Mouse (Mus musculus) gastrocnemius, adult 8-10 months (tissue): ENCODE measurements at regions not wholly inside any gene's neighbourhood (a gene's known extent, or its start where the extent isn't known, plus 50 kb on each side); places are given as distances from the start of the nearest gene placed in this dataset.
A peak's percentile ranks its signal among the peaks of the same experiment; 100 is the strongest.

Source experiments
- DNase-seq, 2 experiments: peaks; one replicate each; pipeline ENCODE4 v3.0.0; 2022; ENCODE audit warnings: low spot score in 2 of 2

GRCm38 (mm10) chr8:11094516-11094915 is 86.3 kb upstream of the Irs2 start:
- DNase-seq: no peak

- no peak for DNase-seq
Observed at GRCm38 (mm10) chr8:11092348-11092747, 84.1 kb upstream of the Irs2 start.

DNA sequence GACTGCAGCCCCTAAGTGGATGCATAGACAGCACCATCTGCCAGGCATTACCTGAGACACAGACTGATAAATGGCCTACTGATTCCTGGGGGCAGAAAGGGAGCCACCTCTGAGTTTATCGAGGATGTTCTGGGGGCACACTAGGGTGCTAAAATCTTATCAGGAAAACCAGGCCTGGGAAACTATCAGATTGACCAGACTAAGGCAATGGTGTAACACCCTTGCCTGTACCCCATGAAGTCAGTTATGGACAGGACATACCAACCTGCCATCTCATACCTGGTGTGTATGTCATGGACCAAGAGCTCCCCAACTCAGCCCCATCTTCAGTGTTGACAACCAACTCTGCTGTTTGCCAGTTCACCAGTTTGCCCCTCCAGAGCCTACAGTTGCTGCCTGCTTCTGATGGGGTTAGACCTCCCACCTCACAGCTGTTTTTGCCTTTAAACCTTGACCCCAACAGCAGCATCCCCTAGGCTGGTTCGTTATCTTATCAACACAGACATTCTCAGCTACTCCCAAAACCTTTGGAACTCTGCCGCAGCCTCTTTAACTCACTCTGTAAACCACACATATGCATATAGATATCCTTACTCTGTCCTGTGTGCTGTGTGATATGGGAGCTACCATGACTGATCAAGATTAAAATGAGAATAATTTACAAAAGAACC is 83.6 kb upstream of the Irs2 start:
- no peak for DNase-seq

DNA sequence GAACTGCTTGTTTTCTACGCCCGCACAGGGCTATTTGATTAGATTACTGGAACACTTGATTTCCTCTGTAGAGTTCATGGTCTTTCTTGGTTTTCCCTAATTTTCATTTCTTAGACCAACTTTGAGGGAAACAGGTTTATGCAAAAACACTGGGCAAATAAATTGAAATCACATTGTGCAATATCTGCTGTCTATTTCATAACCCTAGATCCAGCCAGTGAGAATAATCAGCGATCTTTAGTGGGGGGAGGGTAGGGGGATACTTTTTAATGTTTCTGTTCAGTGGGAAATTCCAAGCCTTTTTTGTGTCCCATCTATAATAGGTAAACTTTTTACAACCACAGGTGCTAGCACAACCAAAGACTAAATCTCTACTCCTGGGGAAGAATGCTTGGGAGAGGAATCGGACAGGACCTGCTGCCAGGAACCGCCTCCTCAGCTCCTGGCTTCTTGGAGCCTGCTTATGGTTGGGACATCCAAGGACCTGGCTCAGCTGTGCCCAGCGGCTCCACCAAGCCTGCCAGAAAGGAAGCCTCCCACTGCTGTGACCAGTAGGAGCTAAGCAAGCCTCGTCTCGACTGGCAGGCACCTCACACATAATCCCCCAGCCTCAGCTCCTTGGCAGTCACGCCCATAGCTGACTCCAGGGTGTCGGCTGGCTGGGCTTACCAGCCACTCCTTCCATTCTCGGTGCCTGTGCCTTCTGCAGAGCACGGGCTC is 80.8 kb upstream of the Irs2 start:
- peak; percentile 57 to 85 for DNase-seq

GRCm38 (mm10) chr8:11085244-11085643 is 77.0 kb upstream of the Irs2 start:
- peak; percentile 51 to 66 for DNase-seq

- DNase-seq: peak; percentile 40 to 56
Observed at GRCm38 (mm10) chr8:11084051-11084533, 75.8 kb upstream of the Irs2 start.

DNA sequence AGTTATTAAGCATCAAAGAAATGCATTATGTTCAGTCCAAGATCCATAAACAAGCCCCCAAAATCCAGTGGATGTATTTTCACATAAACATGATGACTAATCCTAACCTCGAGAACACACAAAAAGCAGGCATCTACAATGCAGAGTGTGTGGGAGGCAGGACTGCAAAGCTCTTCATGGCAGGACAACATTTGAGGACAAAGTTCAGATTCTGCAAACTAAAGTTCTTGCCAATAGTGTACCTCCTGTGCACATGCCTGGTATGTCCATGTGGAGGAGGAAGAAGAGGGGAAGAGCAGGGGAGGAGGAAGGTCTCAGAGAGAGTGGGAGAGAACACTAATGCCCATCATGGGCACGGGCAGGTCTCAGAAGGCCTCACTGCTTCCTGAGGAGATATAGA is 72.6 kb upstream of the Irs2 start:
- no peak for DNase-seq

GRCm38 (mm10) chr8:11079805-11080204 is 71.5 kb upstream of the Irs2 start:
- DNase-seq: no peak

DNA sequence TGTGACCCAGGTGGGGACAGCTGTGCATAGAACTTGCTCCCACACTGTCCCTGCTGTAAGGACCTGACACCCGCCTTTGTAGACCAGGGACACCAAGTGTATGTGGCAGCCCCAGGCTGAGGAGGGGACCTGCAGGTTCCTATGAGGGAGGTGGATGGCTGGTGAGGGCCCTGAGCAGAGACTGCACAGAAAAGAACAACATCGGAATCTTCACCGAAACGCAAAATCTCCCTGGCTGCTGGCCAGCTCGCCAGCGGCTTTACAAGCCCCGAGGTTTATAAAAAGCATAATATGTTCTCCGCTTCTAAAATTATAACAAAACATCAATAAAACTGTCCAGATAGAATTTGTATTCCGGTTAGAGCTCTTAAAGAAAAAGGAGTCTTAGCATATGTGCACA is 68.9 kb upstream of the Irs2 start:
- DNase-seq: no peak

DNA sequence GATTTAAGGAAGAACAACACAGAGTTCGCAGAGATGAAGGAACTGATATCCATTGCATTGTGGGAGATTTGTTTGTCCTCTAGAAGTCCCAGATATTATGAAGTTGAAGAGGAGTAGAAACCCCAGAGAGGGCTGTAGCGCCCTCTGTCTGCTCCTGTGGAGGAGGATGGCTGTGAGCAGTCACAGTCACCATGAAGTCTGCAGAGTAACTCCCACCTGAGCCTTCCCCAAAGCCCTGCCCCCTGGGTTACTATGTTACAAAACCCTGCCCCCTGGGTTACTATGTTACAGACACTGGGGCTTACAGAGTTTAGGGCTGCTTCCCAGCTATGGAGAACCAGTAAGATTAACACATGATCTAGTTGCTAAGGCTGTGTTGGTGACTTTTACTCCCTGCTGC is 62.9 kb upstream of the Irs2 start:
- no peak for DNase-seq

DNA sequence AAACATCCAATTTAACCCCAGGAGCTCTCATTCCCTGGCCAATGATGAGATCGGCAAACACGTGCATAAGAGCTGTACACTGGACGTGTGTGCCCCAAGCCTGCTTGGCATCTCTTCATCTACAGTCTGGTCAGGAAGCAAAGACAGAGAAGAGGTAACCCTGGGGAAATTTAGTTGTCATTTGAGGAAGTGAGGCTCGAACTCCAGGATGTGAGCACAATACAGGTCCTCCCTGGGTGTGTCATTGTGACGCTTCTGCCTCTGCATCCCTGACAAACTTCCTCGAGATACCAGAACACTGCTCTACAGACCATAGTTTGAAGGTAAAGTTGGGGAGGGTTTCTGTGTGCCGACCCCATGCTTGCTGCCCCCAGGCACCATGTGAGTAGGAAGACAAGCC is 59.2 kb upstream of the Irs2 start:
- no peak for DNase-seq

- DNase-seq: no peak
Observed at GRCm38 (mm10) chr8:11065990-11066389, 57.7 kb upstream of the Irs2 start.

DNA sequence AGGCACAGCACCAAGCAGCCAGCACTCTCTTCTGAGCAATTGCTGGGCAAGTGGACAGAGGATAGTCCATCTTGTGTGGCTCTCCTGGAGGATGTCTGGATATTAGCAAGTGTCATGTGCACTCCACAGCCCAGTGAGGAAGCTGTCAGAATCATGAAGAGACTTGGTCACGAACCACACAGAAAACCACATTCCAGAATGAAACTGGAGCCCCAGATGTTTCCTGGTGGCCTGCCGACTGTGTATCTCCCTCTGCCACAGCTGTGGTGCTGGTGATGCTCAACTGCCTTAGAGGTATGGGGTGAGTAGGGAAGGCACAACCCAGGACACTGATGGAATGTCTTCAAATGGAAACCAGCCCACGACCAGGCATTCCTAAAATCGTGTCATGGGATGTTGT is 57.0 kb upstream of the Irs2 start:
- DNase-seq: no peak

DNA sequence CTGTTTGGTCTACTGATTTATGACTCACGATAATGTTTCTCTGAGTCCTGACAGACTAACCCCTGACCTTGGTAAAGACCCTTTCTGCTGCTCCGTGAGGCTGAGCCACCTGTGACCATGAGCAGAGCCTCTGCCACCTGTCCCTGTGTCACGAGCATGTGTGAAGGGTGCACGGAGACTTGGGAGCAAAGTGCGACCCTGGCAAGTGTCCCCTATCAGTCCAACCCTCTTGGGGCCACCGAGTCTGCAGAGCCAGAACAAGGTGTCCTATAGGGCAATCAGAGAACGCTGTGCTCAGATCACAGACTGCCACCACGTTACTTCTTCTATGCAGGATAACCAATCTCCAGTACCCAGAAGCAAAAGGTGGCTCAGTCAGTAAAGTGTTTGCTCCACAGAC is 54.8 kb upstream of the Irs2 start:
- no peak for DNase-seq

DNA sequence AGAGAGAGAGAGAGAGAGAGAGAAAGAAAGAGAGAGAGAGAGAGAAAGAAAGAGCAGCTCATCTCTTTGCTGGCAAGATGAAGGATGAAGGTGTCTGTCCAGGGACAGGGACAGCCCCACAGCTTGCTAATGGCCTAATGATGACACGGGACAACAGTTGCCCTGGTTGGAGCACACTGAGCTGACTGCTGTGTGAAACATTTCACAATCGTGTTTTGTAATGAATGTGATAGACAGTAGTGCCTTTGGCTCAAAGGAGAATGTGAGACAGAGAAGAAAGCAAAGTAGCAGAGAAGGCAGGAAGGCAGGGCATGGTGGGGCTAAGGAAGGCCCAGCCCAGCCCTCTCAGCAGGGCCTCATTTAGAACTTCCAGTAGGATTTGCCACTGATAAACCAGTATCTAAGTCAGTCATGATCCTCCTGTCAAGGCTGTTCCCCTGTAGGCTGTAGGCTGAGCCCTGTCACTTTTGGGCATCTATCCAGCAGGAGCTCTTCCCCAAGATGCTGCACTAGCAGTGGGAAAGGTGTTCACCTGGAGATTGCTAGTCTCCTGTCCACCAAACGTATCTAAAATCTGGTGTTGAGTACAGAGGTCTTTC is 54.2 kb upstream of the Irs2 start:
- DNase-seq: no peak

GRCm38 (mm10) chr8:11061711-11062110 is 53.5 kb upstream of the Irs2 start:
- DNase-seq: no peak

- no peak for DNase-seq
Observed at GRCm38 (mm10) chr8:11060604-11061003, 52.3 kb upstream of the Irs2 start.

- DNase-seq: no peak
Observed at GRCm38 (mm10) chr8:11058392-11058791, 50.1 kb upstream of the Irs2 start.
